Mouse (Mus musculus): ENCODE data around the gene Cggbp1. TPM values are rescaled to one million over a fixed set of nuclear protein-coding genes. Genes with fewer than 3 reads are reported as not detected.

Cggbp1 gene
- 39.8 and 54.6 TPM in 2 replicates for polyA plus RNA-seq (2015; fragmentation: Nextera tagmentation; extraction: Ambion mirVana)

GRCm38 (mm10) chr16:64851563-64852362 is at the start of gene Cggbp1, which contains the start of gene Zfp654:
Cggbp1 (plus strand) TSS chr16:64851996.
Zfp654 (minus strand) TSS chr16:64851652.

Other genes with a start within 250 kb of the Cggbp1 start
- not detected in 2 replicates for gene Csnka2ip, start 249.6 kb upstream of the Cggbp1 start, polyA plus RNA-seq (2015; fragmentation: Nextera tagmentation; extraction: Ambion mirVana)
- 16.8 and 20.6 TPM in 2 replicates for gene 4930453N24Rik, start 80.8 kb upstream of the Cggbp1 start, polyA plus RNA-seq (2015; fragmentation: Nextera tagmentation; extraction: Ambion mirVana)
- gene Zfp654, start 344 bp upstream of the Cggbp1 start, polyA plus RNA-seq (2015; fragmentation: Nextera tagmentation; extraction: Ambion mirVana) = 3.3 and 4.2 TPM in 2 replicates

Data from urinary bladder, postnatal 0 days (tissue).